Mouse (Mus musculus): ENCODE data around the gene Erich2. TPM values are rescaled to one million over a fixed set of nuclear protein-coding genes. Genes with fewer than 3 reads are reported as not detected.

Gene Erich2
- polyA plus RNA-seq, 1 experiment from 2014 or later = 2.6 TPM

DNA sequence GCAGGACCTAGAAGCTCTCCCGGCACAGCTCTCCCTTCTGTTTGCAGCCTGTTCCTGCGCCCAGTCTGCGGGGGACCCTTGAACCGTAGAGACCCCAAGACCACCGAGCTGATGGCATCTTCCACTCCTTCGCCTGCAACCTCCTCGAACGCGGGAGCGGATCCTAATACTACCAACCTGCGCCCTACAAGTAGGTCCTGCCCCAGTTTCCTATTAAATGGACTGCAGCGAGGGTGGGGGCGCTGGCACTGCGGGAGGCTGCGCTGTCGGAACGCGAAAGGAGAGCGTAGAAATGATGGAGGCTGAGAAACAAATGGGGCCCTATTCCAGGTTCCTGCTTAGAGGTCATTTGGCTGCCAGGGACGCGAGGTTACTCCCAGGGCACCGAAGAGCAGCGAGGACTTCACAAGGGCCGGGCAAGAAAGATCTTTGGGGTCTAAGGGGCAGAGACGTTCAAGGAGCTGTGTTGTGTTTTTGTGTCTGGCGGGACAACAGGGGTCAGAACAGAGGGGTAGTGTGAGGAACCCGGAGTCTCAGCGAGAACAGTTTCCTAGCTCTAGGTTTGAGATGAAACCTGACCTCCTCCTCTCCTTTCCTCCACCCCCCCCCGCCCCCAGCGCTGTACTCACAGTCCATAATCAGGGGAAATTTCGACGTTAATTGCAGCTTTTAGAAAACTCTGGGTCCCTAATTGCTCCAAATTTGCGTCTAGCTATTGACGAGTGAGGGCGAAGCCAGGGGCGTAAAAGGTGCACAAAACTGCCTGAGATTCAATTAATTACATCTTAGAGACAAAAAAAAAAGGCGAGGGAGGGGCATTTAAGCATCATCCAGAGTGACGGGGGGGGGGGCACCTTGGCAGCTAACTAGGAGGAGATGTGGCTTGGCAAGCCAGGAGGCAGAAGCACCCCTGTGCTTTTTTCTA is 55.4 kb downstream of the Erich2 start:
- H3K4me1 ChIP-seq = peaks cover 82% of the 10 kb centered on the region
- H3K9ac ChIP-seq (replicated peaks) = peak overlapping the region; percentile 61
- H3K4me3 ChIP-seq = peak overlapping the region; percentile 44
- under 1% methylated on average over 38 of the region's 38 CpGs for WGBS
- H3K27me3 ChIP-seq = peaks cover 100% of the 10 kb centered on the region
- no peak for ATAC-seq (ENCODE audit: low FRiP score, low read depth)
- H3K4me2 ChIP-seq (replicated peaks) = peak overlapping the region; percentile 56
- H3K27ac ChIP-seq (replicated peaks) = peak overlapping the region; percentile 77
- no peaks in the 10 kb centered on the region for H3K9me3 ChIP-seq
- no peaks in the 10 kb centered on the region for H3K36me3 ChIP-seq

DNA sequence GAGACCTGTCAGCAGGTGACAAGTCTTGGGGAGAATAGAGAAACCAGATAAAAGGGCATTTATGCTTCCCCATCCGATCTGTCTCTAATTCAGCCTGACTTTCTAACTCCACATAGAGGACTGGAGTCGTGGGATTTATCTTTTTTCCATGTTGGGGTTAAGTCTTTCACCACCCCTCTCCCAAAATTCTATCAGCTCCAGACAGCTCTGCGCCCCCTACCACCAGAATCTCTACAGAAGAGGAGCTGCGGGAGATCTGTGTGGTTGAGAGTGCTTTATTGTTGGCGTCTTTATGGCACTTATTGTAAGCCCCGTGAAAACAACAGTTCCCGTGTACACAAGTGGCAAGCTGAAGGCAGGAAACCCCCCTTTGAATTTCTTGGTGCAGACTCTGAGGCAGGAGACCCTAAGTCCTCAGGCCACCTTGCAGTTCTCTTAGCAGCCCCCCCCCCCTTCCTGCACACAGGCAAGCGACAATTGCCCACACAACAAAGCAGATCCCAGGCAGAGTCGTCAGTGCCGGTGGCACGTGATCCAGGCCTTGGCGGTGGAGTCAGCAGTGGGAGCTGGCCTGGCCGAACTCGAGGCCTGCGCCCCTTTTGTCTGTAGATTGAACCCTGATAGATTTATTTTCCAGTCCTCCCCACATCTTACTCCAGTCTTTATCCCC is 56.2 kb downstream of the Erich2 start:
- peaks cover 100% of the 10 kb centered on the region for H3K27me3 ChIP-seq
- under 1% methylated on average over 15 of the region's 15 CpGs for WGBS
- peak overlapping the region; percentile 56 for H3K4me2 ChIP-seq (replicated peaks)
- peak overlapping the region; percentile 44 for H3K4me3 ChIP-seq
- no peaks in the 10 kb centered on the region for H3K36me3 ChIP-seq
- H3K27ac ChIP-seq (replicated peaks) = peak overlapping the region; percentile 77
- H3K9ac ChIP-seq (replicated peaks) = peak overlapping the region; percentile 61
- H3K4me1 ChIP-seq = peaks cover 76% of the 10 kb centered on the region
- H3K9me3 ChIP-seq = no peaks in the 10 kb centered on the region
- no peak for ATAC-seq (ENCODE audit: low FRiP score, low read depth)

DNA sequence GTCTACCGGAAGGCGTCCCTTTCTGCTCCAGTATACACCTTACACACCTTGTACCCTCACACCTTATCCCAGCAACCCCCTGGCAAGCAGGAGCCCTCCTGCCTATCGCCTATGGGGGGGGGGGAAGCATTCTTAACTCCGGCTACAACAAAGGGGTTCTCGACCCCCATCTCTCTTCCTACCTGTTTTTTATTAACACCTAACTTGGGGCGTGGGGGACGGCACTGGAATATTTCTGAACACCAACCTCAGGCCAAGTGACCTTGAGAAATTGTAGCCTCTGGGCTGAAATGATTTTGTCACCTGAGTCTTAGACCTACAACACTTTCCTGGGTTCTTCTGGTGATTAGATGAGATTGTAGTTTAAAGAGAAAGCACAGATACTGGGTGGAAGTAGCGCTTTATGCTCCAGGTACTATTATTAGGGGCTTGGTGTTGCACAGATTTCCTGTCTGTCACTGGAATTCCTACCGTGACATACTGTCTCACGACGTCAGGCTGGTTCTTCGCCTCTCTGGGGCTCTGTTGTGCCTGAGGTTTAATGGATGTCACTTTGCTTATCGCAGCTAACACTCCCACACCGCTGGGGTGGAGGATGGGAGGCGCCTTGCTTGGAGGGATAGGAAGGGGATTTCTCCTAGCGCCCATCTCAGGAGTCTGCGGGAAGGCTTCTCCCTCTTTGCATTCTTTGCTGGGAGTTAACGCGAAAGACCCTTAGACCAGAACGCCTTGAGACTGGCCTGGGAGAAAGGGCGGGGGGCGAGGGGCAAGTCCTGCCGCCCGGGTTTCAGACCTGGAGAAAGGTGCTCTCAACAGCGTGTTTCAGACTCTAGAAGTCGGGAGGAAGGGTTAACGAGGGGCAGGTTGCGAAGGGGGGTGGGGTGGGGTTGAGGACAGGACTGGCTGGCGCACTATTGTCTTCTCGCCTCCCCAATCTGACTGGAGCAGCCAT is 57.3 kb downstream of the Erich2 start:
- Histone ChIP-seq H3K9ac (replicated peaks) (peak overlapping the region; percentile 61), H3K36me3 (no peaks in the 10 kb centered on the region), H3K27ac (replicated peaks) (peak overlapping the region; percentile 77), H3K4me3 (peak overlapping the region; percentile 44), H3K9me3 (no peaks in the 10 kb centered on the region), H3K4me2 (replicated peaks) (peak overlapping the region; percentile 56), H3K27me3 (peaks cover 98% of the 10 kb centered on the region), H3K4me1 (peaks cover 74% of the 10 kb centered on the region)
- WGBS = 3% methylated on average over 30 of the region's 30 CpGs
- no peak for ATAC-seq (ENCODE audit: low FRiP score, low read depth)

DNA sequence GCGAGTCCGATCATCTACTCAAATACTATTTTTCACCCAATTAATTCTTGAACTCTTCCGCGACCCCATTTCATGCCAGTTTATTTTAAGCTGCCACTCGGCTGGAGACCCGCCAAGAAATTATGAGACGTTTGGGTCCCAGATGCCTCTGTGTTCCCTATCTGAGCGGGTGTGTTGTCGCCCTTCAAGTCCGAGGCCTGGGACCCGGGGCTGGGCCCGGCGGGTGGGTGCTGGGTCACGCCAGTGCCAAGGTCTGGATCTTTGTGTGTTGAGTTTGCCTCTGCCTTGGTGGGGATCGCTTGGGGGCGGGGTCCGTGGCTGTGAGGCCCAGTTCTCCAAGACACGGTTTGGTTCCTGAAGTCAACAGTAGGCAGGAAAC is 58.0 kb downstream of the Erich2 start:
- Histone ChIP-seq H3K9ac (replicated peaks) (peak overlapping the region; percentile 61), H3K9me3 (no peaks in the 10 kb centered on the region), H3K4me3 (peak overlapping the region; percentile 44), H3K36me3 (no peaks in the 10 kb centered on the region), H3K4me2 (replicated peaks) (peak overlapping the region; percentile 56), H3K27me3 (peaks cover 98% of the 10 kb centered on the region), H3K4me1 (peaks cover 68% of the 10 kb centered on the region), H3K27ac (replicated peaks) (peak overlapping the region; percentile 77)
- 2% methylated on average over 18 of the region's 18 CpGs for WGBS
- no peak for ATAC-seq (ENCODE audit: low FRiP score, low read depth)

DNA sequence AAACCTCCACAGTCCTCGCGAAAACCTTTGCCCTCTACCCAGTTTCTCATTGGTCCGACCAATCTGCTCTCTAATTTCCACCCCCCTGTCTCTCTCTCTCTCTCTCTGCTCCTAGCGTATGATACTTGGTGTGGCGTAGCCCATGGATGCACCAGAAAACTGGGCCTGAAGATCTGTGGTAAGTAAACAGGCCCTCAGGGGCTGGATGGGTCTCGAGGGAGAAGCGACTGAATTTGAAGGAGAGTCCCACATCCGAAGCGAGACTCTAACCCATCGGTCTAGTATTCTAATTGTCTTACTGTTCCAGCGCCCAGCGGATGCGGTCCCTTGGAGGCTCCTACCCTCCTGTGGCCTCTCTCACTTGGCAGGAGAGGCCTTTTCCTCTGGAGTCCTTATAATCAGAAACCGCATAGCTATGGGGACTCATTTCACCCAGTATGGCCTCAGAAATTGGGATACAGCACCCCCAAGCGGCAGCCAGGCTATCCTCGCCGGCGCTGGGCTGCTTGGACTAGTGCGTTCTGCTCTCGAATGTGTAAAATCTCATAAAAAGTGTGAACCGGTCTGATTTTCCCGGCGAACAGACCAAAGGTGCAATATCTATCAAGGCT is 58.6 kb downstream of the Erich2 start:
- peak overlapping the region; percentile 61 for H3K9ac ChIP-seq (replicated peaks)
- no peaks in the 10 kb centered on the region for H3K9me3 ChIP-seq
- H3K4me3 ChIP-seq = peak overlapping the region; percentile 44
- H3K27ac ChIP-seq (replicated peaks) = peak overlapping the region; percentile 77
- H3K4me2 ChIP-seq (replicated peaks) = peak overlapping the region; percentile 56
- no peaks in the 10 kb centered on the region for H3K36me3 ChIP-seq
- H3K27me3 ChIP-seq = peaks cover 98% of the 10 kb centered on the region
- ATAC-seq (ENCODE audit: low FRiP score, low read depth) = no peak; the same call in 1 of the 2 replicates
- 2% methylated on average over 23 of the region's 23 CpGs for WGBS
- peaks cover 64% of the 10 kb centered on the region for H3K4me1 ChIP-seq

DNA sequence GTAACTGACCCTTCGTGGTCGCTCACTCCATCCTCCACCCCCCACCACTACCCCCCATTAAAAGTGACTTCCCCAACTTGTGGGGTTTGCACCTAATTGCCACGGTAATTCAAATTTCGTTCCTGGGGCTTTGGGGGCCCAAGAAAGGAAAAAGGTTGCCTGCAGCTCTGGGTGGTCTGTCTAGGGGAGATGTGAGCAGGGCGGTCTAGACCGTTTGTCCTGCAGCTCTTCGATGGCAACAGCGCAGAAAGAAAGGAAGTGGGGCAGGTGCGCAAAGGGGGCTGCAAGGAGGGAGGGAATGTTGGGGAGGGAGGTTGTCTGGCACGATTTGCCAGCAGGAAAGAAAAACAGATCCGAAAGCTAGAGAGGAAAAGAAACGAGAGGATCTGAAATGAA is 59.1 kb downstream of the Erich2 start:
- peaks cover 59% of the 10 kb centered on the region for H3K4me1 ChIP-seq
- peak overlapping the region; percentile 43 for H3K9ac ChIP-seq (replicated peaks)
- H3K4me2 ChIP-seq (replicated peaks) = peak overlapping the region; percentile 56
- ATAC-seq (ENCODE audit: low FRiP score, low read depth) = peak; percentile 28; the same call in 1 of the 2 replicates
- peak overlapping the region; percentile 44 for H3K4me3 ChIP-seq
- H3K36me3 ChIP-seq = no peaks in the 10 kb centered on the region
- peaks cover 98% of the 10 kb centered on the region for H3K27me3 ChIP-seq
- no peaks in the 10 kb centered on the region for H3K9me3 ChIP-seq
- under 1% methylated on average over 12 of the region's 12 CpGs for WGBS
- H3K27ac ChIP-seq (replicated peaks) = peak overlapping the region; percentile 77

DNA sequence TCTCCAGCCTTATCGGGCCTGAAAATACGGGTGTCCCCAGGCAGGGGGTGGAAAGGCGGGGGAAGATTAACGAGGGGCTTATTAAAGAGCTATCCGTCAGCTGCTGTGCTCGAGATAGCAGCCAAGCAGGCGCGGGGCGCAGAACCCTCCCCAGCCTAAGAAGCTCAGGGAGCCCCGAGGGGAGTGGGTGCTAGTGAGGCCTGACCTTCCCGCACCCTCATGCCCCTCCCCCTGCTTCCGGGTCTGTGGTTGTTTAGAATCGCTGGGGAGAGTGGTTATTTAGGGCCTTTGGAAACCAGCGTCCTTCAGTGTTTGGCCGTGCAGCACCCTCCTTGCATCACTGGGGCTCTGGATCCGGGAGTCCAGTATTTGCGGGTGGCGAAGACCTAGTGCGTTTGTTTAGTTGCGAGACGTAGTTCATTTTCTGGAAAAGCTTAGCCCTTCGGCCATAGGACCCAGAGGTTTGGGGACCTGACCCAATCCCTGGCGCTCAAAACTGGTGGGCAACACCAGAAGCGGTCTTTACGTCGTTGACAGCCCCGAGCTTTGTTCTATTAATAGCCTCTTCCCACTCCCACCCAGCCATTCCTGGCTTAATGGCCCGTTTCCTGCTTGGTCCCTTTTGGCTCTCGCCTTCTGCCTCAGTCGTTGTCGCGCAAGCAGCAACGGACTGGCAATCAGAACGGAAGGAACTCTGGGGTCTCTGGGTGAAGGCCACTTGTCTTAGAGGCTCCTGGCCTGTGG is 59.8 kb downstream of the Erich2 start:
- H3K27ac ChIP-seq (replicated peaks) = peak overlapping the region; percentile 77
- H3K9me3 ChIP-seq = no peaks in the 10 kb centered on the region
- WGBS = under 1% methylated on average over 34 of the region's 34 CpGs
- peak overlapping the region; percentile 44 for H3K4me3 ChIP-seq
- H3K4me2 ChIP-seq (replicated peaks) = peak overlapping the region; percentile 56
- no peaks in the 10 kb centered on the region for H3K36me3 ChIP-seq
- H3K27me3 ChIP-seq = peaks cover 96% of the 10 kb centered on the region
- peaks cover 52% of the 10 kb centered on the region for H3K4me1 ChIP-seq
- ATAC-seq (ENCODE audit: low FRiP score, low read depth) = peak; percentile 50
- H3K9ac ChIP-seq (replicated peaks) = peak overlapping the region; percentile 46; the same call in 1 of the 2 replicates

DNA sequence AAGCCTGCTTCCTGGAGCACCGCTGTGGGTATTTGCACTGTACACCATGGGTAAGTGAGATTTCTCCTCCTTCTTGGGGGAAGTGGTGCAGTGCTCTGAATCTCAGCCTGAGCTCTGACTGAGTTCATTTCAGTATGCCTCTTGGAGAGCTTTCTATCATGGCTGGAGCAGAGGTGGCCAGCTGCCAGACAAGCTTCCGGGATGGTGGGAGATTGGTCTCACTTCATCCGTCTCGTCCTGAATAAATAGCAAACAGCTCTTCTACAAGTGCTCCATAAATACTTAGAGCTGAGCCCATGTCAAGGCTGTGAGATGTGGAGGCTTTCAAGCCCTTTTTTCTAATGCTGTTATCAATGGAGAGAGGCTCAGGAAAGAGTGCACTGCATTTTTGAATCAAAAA is 63.1 kb downstream of the Erich2 start:
- Histone ChIP-seq H3K27me3 (peaks cover 63% of the 10 kb centered on the region), H3K4me3 (no peak overlapping the region), H3K9ac (replicated peaks) (no peak overlapping the region), H3K4me2 (replicated peaks) (no peak overlapping the region), H3K36me3 (no peaks in the 10 kb centered on the region), H3K9me3 (no peaks in the 10 kb centered on the region), H3K4me1 (peaks cover 21% of the 10 kb centered on the region), H3K27ac (replicated peaks) (no peak overlapping the region)
- no peak for ATAC-seq (ENCODE audit: low FRiP score, low read depth)
- WGBS = 77% methylated on average over 4 of the region's 4 CpGs

DNA sequence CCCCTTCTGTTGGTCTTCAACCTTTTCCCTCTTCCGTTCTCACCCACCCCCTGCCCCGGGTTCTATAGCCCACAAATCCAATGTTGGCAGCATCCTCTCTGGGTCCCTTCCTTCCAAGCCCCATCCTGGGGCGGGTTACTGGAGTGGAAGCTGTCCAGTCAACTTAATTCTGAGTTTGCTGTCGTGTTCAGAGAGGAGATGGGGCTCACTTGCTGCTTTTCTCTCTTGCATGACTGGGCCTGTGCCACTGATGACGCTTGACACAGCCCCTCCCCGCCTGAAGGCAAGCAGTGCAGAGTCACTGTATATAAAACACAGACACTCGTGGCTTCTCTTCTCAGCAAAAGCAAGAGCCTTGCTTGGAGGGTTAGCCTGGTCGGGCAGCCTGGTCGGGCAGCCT is 63.6 kb downstream of the Erich2 start:
- peaks cover 58% of the 10 kb centered on the region for H3K27me3 ChIP-seq
- no peak for ATAC-seq (ENCODE audit: low FRiP score, low read depth)
- no peak overlapping the region for H3K4me3 ChIP-seq
- peaks cover 15% of the 10 kb centered on the region for H3K4me1 ChIP-seq
- H3K27ac ChIP-seq (replicated peaks) = no peak overlapping the region
- H3K4me2 ChIP-seq (replicated peaks) = no peak overlapping the region
- 52% methylated on average over 9 of the region's 9 CpGs for WGBS
- no peaks in the 10 kb centered on the region for H3K9me3 ChIP-seq
- H3K9ac ChIP-seq (replicated peaks) = no peak overlapping the region
- H3K36me3 ChIP-seq = no peaks in the 10 kb centered on the region

DNA sequence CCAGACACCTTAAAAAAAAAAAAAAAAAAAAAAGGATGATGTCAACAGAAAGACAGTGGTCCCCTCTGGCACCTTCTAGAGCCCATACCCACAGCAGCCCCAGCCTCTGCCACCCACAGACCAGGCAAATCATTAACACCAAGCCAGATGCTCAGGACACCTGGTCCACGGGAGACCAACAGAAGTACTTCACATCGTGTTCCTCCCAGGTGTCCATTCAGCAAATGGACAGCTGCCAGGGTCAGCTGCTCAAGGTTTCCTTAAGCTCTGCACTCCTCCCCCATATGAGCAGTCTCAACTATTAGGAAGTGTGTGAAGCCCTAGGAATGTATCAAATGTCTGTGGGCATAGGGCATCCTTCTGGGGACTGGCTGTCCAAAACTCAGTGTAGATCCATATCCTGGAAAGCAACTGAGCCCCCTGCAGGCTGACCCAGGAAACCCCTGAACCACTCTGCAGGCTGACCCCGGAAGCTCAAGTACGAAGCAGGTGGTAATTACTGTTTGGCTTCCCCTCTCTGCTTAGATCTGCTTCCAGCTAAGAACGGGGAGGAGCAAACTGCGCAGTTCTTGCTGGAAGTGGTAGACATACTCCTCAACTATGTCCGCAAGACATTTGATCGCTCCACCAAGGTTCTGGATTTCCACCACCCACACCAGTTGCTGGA is 65.1 kb downstream of the Erich2 start:
- Histone ChIP-seq H3K9ac (replicated peaks) (no peak overlapping the region), H3K4me2 (replicated peaks) (no peak overlapping the region), H3K4me1 (peaks cover 2% of the 10 kb centered on the region; the same call in 1 of the 2 replicates), H3K36me3 (no peaks in the 10 kb centered on the region), H3K27me3 (peaks cover 43% of the 10 kb centered on the region), H3K9me3 (no peaks in the 10 kb centered on the region), H3K4me3 (no peak overlapping the region), H3K27ac (replicated peaks) (no peak overlapping the region)
- no peak for ATAC-seq (ENCODE audit: low FRiP score, low read depth)
- whole genome bisulfite sequencing = 83% methylated on average over 8 of the region's 8 CpGs
